Mouse (Mus musculus) ES-E14 (cell line): Measurements from ENCODE around the gene Mxra7.

Experiments
- HCFC1 ChIP-seq: IDR thresholded peaks from 2 replicates; pipeline ENCODE4 v1.6.1; 2012; ENCODE audit warnings: low read length, inconsistent platforms, borderline replicate concordance; ENCODE audit not compliant: insufficient read depth
- MAFK ChIP-seq: IDR thresholded peaks from 2 replicates; pipeline ENCODE4 v1.6.1; 2014; ENCODE audit warnings: mild to moderate bottlenecking, low read depth, low read length, inconsistent platforms; ENCODE audit not compliant: insufficient read depth
- ZC3H11A ChIP-seq: IDR thresholded peaks from 2 replicates; pipeline ENCODE4 v1.6.1; 2012; ENCODE audit warnings: low read depth, mild to moderate bottlenecking, inconsistent platforms, low read length, borderline replicate concordance
- ZNF384 ChIP-seq: IDR thresholded peaks from 2 replicates; pipeline ENCODE4 v1.6.1; 2012; ENCODE audit warnings: low read depth, low read length, inconsistent platforms

DNA sequence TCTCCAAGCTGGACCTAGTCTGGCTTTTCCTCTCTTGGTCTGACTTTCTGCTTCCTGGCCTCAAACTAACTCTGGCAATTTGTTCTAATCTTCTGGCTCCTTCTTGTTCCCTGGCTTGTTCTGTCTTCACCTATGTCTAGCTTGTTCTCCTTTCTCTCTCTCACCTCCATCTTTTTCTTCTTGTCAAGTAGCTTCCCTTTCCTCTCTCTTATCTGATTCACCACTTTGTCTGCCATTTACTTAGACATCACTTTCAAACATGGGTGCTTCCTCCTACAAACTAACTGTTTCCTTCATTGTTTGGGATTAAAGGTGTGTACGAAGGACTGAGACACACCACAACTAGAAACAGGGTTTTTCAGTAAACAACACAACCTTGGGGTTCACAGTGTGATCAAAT, 7.1 kb upstream of the Mxra7 start:
- TF ChIP-seq ZC3H11A (no peak), MAFK (no peak), HCFC1 (no peak), ZNF384 (no peak)
